Mouse (Mus musculus) limb, embryonic 13.5 days (tissue): ENCODE results near the gene Iyd. TPM values are rescaled to one million over a fixed set of nuclear protein-coding genes. Genes with fewer than 3 reads are reported as not detected.
"Not testable (repeated sequence)": the region's sequence is repeated elsewhere in the genome, so short reads cannot be mapped to it uniquely, and the experiment has no call there.

ENCODE experiments used
- ATAC-seq: fragments of 200-750 bp; cut with Nextera tagmentation; 2 replicates; pipeline ENCODE4 v1.8.0; 2017; ENCODE audit warnings: low read depth, moderate number of reproducible peaks, moderate TSS enrichment; ENCODE audit not compliant: low FRiP score
- H3K27ac ChIP-seq: fragments of 300-500 bp; sonication (generic); 2 replicates; pipeline ENCODE4 v1.5.1; 2015; ENCODE audit warnings: inconsistent platforms, mild to moderate bottlenecking, moderate library complexity
- H3K27me3 ChIP-seq: fragments of 300-500 bp; sonication (generic); 2 replicates; pipeline ENCODE4 v1.6.1; 2015; ENCODE audit warnings: mild to moderate bottlenecking, inconsistent platforms
- H3K36me3 ChIP-seq: fragments of 300-500 bp; sonication (generic); 2 replicates; pipeline ENCODE4 v1.6.1; 2015; ENCODE audit warnings: inconsistent platforms, mild to moderate bottlenecking, moderate library complexity
- H3K4me1 ChIP-seq: fragments of 300-500 bp; sonication (generic); 2 replicates; pipeline ENCODE4 v1.6.1; 2015; ENCODE audit warnings: inconsistent platforms
- H3K4me2 ChIP-seq: fragments of 300-500 bp; sonication (generic); replicated peaks from 2 replicates; pipeline ENCODE4 v1.6.1; 2015; ENCODE audit warnings: inconsistent platforms, mild to moderate bottlenecking, moderate library complexity
- H3K4me3 ChIP-seq: fragments of 300-500 bp; sonication (generic); 2 replicates; pipeline ENCODE4 v1.5.1; 2015; ENCODE audit warnings: moderate library complexity, mild to moderate bottlenecking, inconsistent platforms
- H3K9ac ChIP-seq: fragments of 300-500 bp; sonication (generic); 2 replicates; pipeline ENCODE4 v1.6.1; 2015; ENCODE audit warnings: mild to moderate bottlenecking, inconsistent platforms
- H3K9me3 ChIP-seq: fragments of 300-500 bp; sonication (generic); 2 replicates; pipeline ENCODE4 v1.6.1; 2016; ENCODE audit warnings: inconsistent platforms
- WGBS: fragments of 180-500 bp; shearing (Covaris S2); methylation state at CpG from one replicate; pipeline ENCODE4 v1.1.7; 2015; 5-methylcytosine and 5-hydroxymethylcytosine counted together
- polyA plus RNA-seq: library from polyadenylated mRNA; unstranded; fragments of >200 nt; fragmentation: Nextera tagmentation; extraction: Ambion mirVana; gene quantifications from 2 replicates; pipeline ENCODE4 v1.2.1, GENCODE M21; 2015

Gene Iyd
- 0.11 and 0.45 TPM in 2 replicates for polyA plus RNA-seq

DNA sequence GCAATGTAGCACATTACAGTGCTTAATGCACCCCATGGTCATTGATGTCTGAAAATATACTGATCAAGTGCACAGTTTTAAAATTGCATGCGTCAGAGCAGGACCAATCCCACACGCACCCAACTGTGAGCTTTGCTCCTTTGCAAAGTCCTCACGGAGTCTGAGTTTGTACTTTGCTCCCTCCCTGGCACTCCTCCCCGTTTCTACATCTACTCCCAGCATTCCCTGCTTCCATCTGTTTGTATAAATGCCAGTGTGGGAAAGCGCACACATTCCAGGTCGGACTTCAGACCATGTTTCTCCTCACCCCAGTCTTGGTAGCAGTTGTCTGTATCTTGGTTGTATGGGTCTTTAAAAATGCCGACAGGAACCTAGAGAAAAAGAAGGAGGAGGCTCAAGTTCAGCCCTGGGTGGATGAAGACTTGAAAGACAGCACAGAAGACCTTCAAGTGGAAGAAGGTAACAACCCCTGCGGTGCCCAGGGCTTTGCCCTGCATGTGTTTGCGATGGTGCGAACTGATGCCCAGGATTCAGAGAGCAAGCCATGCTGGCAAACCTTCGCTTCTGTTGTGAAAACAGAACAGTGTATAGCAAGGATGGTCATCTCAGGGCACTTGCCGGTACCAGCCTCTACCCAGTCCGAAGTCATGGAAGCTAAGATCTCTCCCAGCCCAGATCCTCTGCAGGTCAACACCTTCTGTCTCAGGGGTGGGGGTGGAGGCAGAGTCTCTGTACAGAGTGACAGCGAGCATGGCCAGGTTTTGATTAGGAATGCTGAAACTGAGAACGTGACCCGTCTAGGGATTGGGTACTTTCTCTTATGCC is at the start of gene Iyd:
Gene Iyd (plus strand): TSS at position 238 of the 825 bp plus-strand sequence.
- 75% methylated on average over 16 of the region's 16 CpGs for WGBS
- no peak within 1 kb of the TSS for H3K27ac ChIP-seq
- H3K4me2 ChIP-seq, result no peak within 1 kb of the TSS
- H3K9me3 ChIP-seq, result no peaks in the 10 kb centered on the region
- H3K27me3 ChIP-seq, result no peaks in the 10 kb centered on the region
- no peaks in the 10 kb centered on the region for H3K36me3 ChIP-seq
- H3K4me1 ChIP-seq, result peaks cover 18% of the 10 kb centered on the region
- ATAC-seq, result no peak
- H3K4me3 ChIP-seq, result no peak within 1 kb of the TSS
- H3K9ac ChIP-seq, result no peak within 1 kb of the TSS

DNA sequence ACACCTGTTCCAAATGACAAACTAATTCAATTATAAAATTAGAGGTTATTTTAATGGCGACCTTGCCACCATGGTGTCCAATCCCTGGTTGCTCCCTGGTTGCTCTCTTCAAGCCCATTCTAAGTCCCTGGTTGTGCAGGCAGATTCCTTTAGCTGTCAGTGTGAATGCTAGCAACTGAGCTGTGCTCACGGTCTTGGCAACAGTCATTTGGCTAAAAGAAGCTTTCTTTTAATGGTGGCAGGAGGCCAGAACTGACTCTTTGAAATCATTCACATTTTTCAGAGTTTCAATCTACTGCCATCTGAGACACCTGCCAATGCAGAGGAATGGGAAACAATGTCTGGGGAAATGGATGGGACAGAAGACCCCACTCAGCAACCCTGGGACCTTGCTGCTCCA is 43.2 kb upstream of the Iyd start:
- H3K4me1 ChIP-seq, result peaks cover under 1% of the 10 kb centered on the region; the same call in 1 of the 2 replicates
- no peaks in the 10 kb centered on the region for H3K27me3 ChIP-seq
- WGBS, result 71% methylated on average over 2 of the region's 2 CpGs

DNA sequence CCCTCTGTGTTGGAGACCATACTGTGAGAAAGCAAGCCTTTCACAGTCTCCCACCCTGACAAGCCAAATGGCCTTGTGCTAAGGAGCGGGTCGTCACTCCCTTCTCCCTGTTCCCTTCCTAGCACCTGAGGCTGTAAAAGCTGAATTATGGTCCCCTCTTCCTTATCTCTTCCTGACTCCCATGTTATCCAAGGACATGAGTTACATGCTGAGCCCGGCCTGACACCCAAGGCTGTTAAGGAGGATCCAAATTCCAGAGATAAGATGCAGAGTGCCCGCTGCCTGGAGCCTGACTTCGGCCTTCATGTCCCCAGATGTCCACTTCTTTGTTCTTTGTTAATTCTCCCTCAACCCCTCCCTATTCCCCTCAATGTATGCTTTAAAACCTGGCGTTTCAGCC is 39.2 kb upstream of the Iyd start:
- H3K27ac ChIP-seq, H3K4me3 ChIP-seq, H3K36me3 ChIP-seq, H3K9me3 ChIP-seq, H3K9ac ChIP-seq, ATAC-seq, H3K4me2 ChIP-seq, H3K4me1 ChIP-seq, H3K27me3 ChIP-seq: not testable (repeated sequence)
- WGBS, result 83% methylated on average over 6 of the region's 6 CpGs

More for the DNA sequence above, 43.2 kb upstream of the Iyd start:
- no peak overlapping the region for H3K4me3 ChIP-seq
- no peak overlapping the region for H3K27ac ChIP-seq
- no peak overlapping the region for H3K4me2 ChIP-seq
- H3K9me3 ChIP-seq, result peaks cover 5% of the 10 kb centered on the region; the same call in 1 of the 2 replicates
- no peak overlapping the region for H3K9ac ChIP-seq
- no peak for ATAC-seq
- no peaks in the 10 kb centered on the region for H3K36me3 ChIP-seq

DNA sequence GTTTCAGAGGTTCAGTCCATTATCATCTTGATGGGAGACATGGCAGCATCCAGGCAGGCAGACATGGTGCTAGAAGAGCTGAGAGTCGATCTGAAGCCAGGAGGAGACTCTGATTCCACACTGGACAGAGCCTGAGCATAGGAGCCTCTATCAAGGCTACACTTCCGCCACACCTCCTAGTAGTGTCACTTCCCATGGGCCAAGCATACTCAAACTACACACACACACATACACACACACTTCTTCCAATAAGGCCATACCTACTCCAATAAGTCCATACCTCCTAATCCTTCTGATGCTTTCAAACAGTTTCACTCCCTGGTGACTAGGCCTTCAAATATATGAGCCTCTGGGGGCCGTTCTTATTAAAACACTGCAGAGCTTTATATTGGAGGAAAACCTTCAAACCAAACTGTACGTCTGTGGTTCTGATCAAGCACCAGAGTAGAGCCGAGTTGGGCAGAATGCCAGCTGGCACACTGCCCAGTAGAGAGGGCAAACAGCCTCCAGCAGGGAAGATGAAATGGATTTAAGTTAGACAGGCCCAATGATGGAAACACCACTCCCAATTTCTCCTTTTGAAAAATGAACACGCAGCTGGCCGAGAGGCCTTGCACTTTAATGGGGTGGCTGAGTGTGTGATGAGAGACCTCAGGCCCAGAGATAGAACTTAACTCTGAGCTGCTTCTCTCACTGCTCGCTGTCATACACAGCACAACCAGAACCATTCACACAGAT is 32.4 kb upstream of the Iyd start:
- Histone ChIP-seq H3K9me3 (no peaks in the 10 kb centered on the region), H3K27ac (peak overlapping the region; percentile 52; the same call in 1 of the 2 replicates), H3K4me2 (0 out of 2 replicates have a peak overlapping the region, but pooled peaks have one; percentile 1), H3K27me3 (no peaks in the 10 kb centered on the region), H3K9ac (no peak overlapping the region), H3K4me3 (no peak overlapping the region), H3K4me1 (peaks cover 33% of the 10 kb centered on the region), H3K36me3 (no peaks in the 10 kb centered on the region)
- peak; percentile 89 for ATAC-seq
- WGBS, result 31% methylated on average over 8 of the region's 8 CpGs

DNA sequence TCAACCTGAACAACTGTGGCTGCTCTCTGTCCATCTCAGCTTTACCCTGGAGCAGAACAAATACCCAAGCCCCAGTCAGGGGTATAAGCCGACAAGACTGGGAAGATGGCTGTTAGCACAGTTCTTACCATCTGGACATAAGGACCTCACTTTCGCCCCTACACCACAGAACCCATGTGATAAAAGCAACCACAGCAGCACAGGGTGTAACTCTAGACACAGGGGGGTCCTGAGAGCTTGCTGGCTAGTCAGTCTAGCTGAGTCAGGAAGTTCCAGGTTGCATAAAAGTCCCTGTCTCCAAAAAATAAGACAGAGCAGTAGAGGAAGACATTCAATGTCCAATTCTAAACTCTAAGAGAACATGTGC is 31.8 kb upstream of the Iyd start:
- Histone ChIP-seq H3K27ac (peak overlapping the region; percentile 52; the same call in 1 of the 2 replicates), H3K9me3 (no peaks in the 10 kb centered on the region), H3K36me3 (no peaks in the 10 kb centered on the region), H3K4me2 (0 out of 2 replicates have a peak overlapping the region, but pooled peaks have one; percentile 1), H3K27me3 (no peaks in the 10 kb centered on the region), H3K9ac (no peak overlapping the region), H3K4me3 (no peak overlapping the region), H3K4me1 (peaks cover 33% of the 10 kb centered on the region)
- 61% methylated on average over 2 of the region's 2 CpGs for WGBS
- no peak for ATAC-seq

DNA sequence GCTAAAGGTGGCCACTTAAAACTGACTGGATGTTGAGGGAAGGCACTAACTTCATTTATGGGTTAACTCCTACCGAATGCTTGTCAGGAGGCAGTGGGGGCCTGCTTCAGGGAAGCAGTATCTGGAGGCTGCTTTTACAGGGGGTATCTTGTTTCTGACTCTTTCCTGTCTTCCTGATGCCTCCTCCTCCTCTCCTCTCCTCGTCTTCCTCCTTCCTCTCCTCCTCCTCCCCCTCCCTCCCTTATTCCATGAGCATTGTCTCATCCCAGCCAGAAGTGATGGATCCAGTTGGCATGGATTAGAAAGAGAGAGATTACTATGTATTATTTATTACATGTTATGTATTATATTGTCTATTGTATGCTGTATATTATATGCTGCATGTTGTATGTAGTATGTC is 31.3 kb upstream of the Iyd start:
- WGBS, result 57% methylated on average over 2 of the region's 2 CpGs
- ATAC-seq, result no peak
- Histone ChIP-seq H3K36me3 (no peaks in the 10 kb centered on the region), H3K9ac (no peak overlapping the region), H3K27ac (no peak overlapping the region), H3K27me3 (no peaks in the 10 kb centered on the region), H3K4me1 (peaks cover 33% of the 10 kb centered on the region), H3K4me2 (no peak overlapping the region), H3K9me3 (no peaks in the 10 kb centered on the region), H3K4me3 (no peak overlapping the region)

DNA sequence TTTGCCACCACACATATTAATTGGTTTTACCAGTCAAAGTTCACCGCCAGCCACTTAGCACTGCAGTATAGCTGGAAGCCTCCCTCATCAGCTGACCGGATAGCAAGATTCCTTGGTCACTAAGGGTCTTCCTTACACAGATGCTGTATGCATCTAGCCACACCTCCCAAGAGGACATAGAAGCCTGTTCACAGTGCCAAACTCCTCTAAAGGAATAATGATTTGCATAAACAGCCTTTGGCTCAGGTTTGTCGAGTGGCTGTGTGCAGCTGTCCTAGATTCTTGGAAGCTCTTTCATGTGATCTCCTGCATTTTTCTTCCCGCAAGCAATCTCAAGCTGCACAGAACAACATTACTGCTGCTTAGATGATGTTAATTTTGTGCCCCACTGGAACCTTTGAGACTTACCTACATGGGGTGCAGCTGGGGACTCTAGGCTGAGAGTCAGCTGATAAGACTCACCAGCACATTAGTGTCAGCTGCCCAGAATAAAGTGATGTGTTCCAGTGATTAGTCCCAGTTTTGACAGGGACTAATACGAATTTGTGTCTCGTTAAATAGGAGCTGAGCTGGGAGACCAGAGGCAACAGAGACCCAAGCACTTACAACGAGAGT is 30.3 kb upstream of the Iyd start:
- Histone ChIP-seq H3K27me3 (no peaks in the 10 kb centered on the region), H3K9ac (no peak overlapping the region), H3K4me3 (no peak overlapping the region), H3K4me1 (peaks cover 33% of the 10 kb centered on the region), H3K4me2 (no peak overlapping the region), H3K9me3 (no peaks in the 10 kb centered on the region), H3K27ac (no peak overlapping the region), H3K36me3 (no peaks in the 10 kb centered on the region)
- 56% methylated on average over 7 of the region's 7 CpGs for WGBS
- ATAC-seq, result no peak

DNA sequence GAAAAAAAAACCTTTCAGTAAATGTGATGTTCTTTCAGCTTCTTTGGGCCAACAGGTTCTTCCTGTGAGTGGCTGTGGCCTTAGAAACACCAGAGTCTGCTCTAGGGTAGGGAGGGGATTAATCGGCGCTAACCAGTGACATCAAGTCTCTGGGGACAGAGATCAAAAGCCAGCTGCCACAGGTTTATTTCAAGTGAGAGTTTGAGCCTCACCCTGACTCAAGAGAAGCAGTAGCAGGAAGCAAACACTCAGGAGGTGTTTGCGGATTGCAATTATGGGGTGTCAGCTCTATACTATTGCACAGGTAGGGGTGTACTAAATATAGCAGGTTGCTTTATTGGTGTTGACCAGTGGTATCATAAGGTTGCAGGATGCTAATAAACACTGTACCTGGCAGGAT is 29.6 kb upstream of the Iyd start:
- 37% methylated on average over 3 of the region's 3 CpGs for WGBS
- Histone ChIP-seq H3K27me3 (no peaks in the 10 kb centered on the region), H3K36me3 (no peaks in the 10 kb centered on the region), H3K9ac (no peak overlapping the region), H3K4me1 (peaks cover 33% of the 10 kb centered on the region), H3K4me2 (no peak overlapping the region), H3K27ac (no peak overlapping the region), H3K4me3 (no peak overlapping the region), H3K9me3 (no peaks in the 10 kb centered on the region)
- ATAC-seq, result no peak

DNA sequence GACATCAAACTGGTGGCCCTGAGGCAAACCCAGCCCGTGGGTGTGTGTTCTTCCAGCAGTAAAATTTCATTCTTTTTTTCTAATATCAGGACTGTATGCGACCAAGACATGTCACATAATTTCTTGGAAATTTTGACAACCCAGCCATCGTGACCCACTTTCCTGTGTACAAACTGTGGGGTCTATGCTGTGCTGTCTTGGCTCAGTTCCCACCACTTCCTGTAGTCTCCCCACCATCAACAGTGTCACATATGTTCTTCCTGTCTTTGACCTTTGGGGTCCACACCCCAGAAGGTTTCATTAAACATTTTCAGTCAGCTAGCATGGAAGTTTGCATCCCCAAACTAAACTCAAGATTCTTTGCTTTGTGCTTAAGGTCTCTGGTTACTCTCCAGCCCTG is 28.6 kb upstream of the Iyd start:
- H3K4me3 ChIP-seq, result no peak overlapping the region
- H3K36me3 ChIP-seq, result no peaks in the 10 kb centered on the region
- ATAC-seq, result no peak
- peaks cover 33% of the 10 kb centered on the region for H3K4me1 ChIP-seq
- H3K27ac ChIP-seq, result no peak overlapping the region
- no peak overlapping the region for H3K9ac ChIP-seq
- H3K9me3 ChIP-seq, result no peaks in the 10 kb centered on the region
- H3K4me2 ChIP-seq, result no peak overlapping the region
- no peaks in the 10 kb centered on the region for H3K27me3 ChIP-seq
- whole genome bisulfite sequencing, result 67% methylated on average over 3 of the region's 3 CpGs

DNA sequence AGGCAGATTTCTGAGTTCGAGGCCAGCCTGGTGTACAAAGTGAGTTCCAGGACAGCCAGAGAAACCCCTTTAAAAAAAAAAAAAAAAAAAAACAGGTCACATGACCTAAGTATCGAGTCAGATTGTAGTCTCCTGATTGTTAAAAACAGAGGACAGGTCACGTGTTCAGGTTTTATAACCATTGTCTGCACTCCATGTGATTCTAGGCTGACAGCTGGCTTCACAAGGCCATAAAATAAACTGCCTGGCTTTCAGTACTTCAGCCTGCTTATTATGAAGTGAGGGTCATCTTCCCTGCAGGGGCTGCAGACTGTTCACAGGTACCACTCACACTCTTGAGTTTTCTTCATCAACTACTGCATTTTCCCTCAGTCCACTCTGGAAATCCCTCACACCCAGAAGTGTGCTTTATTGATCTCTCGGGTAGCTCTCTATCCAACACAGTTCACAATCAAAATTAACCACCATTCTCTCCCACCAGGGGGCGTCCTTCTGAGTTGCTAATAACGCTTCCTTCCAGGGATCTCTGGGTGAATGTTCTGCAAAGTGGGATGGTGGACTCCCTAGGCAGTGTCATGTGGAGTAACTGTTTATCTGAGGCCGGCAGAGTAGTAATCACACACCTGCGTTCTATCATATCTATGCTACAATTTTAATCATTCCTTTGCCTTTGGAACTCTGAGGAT is 27.3 kb upstream of the Iyd start:
- 65% methylated on average over 8 of the region's 8 CpGs for WGBS
- H3K9ac ChIP-seq, result no peak overlapping the region

DNA sequence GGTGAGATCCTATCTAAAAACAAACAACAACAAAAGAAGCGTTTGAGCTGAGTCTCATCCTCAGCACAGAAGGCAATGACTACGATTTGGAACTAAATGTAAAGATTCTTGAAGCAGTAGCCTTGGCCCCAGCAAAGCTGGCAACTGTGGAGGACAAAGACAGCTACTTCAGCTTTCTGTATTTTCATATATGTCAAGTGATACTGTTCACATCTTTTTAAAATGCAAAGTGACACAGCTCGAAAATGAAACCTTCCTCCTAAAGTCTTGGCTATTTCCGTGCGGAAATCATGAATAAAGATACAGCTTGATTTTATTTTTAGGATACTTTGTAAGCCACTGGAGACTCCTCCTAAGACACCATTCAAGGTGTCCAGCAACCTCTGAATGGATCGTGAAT is 26.1 kb upstream of the Iyd start:
- Histone ChIP-seq H3K4me1 (peaks cover 18% of the 10 kb centered on the region; the same call in 1 of the 2 replicates), H3K36me3 (no peaks in the 10 kb centered on the region), H3K27ac (no peak overlapping the region), H3K27me3 (no peaks in the 10 kb centered on the region), H3K9me3 (no peaks in the 10 kb centered on the region), H3K9ac (no peak overlapping the region), H3K4me2 (no peak overlapping the region), H3K4me3 (no peak overlapping the region)
- no peak for ATAC-seq
- WGBS, result 76% methylated on average over 6 of the region's 6 CpGs

More for the DNA sequence above, 27.3 kb upstream of the Iyd start:
- Histone ChIP-seq H3K4me2 (no peak overlapping the region), H3K36me3 (no peaks in the 10 kb centered on the region), H3K9me3 (no peaks in the 10 kb centered on the region), H3K27ac (no peak overlapping the region), H3K4me1 (peaks cover 28% of the 10 kb centered on the region), H3K4me3 (no peak overlapping the region), H3K27me3 (no peaks in the 10 kb centered on the region)
- no peak for ATAC-seq
